Mouse (Mus musculus): ENCODE data around the gene Mospd3. TPM values are rescaled to one million over a fixed set of nuclear protein-coding genes. Genes with fewer than 3 reads are reported as not detected.

Mospd3 gene
- polyA plus RNA-seq (2015; fragmentation: Nextera tagmentation; extraction: Ambion mirVana): 27.9 and 28.7 TPM in 2 replicates

- peak within 1 kb of the TSS; percentile 80 for H3K27ac ChIP-seq
- peak within 1 kb of the TSS; percentile 87 for H3K9ac ChIP-seq
- no peaks in the 10 kb centered on the region for H3K27me3 ChIP-seq
- H3K36me3 ChIP-seq: peaks cover 32% of the 10 kb centered on the region
- ATAC-seq (ENCODE audit: low FRiP score, low read depth): peak; percentile 96
- H3K9me3 ChIP-seq: no peaks in the 10 kb centered on the region
- H3K4me3 ChIP-seq: peak within 1 kb of the TSS; percentile 76
- WGBS: under 1% methylated on average over 41 of the region's 41 CpGs
- peaks cover 31% of the 10 kb centered on the region for H3K4me1 ChIP-seq
- peak within 1 kb of the TSS; percentile 96 for H3K4me2 ChIP-seq (replicated peaks)
Measured at GRCm38 (mm10) chr5:137600619-137601364, at the start of gene Mospd3. Gene Mospd3, minus strand, starts transcription at chr5:137601058.

DNA sequence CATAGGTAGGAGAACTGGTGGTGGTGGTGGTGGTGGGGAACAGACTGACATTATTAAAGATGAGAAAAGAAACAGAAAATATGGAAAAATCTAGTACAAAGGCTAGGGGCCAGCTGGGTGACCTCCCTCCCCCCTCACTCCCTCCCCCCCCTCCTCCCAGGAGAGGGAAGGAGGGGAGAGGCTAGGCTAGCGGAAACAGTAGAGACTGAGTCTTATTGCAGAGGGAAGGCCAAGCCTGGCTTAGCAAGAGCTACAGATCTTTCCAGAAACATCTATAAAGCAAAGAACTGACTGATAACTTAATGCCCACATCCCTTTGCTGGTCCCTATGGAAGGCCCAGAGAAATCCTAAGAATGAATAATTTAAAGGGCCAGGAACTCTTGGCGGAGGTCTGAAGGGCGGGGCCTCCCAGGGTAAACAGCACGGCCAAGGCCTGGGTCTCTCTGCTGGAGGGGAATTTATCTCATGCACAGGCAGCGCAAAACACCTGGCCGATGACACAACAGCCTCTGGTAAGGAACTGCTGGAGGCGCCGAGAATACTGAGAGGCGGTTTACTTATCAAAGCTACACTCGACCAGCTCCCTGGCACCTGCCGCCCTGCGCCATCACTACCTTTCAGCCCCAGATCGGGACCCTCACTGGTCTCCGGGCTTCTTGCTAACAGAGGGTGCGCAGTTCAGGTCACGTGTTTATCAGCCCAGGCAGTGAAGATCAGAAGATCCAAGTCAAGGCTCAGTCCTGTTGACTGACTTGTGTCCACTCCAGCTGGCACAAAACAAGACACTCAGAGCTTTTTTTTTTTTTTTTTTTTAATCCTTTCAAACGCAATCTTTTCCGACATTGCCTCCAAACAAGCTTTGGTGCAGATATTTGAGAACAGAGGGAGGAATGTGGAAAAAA lies 49.1 kb upstream of the Mospd3 start:
- peaks cover 28% of the 10 kb centered on the region for H3K36me3 ChIP-seq
- 0 out of 2 replicates have a peak overlapping the region, but pooled peaks have one; percentile 19 for H3K9ac ChIP-seq
- no peak for ATAC-seq (ENCODE audit: low FRiP score, low read depth)
- H3K4me2 ChIP-seq (replicated peaks): peak overlapping the region; percentile 7; the same call in 1 of the 2 replicates
- H3K27ac ChIP-seq: peak overlapping the region; percentile 29; the same call in 1 of the 2 replicates
- 19% methylated on average over 18 of the region's 18 CpGs for WGBS
- no peaks in the 10 kb centered on the region for H3K9me3 ChIP-seq
- H3K4me1 ChIP-seq: peaks cover 49% of the 10 kb centered on the region
- H3K27me3 ChIP-seq: peaks cover 17% of the 10 kb centered on the region
- no peak overlapping the region for H3K4me3 ChIP-seq

DNA sequence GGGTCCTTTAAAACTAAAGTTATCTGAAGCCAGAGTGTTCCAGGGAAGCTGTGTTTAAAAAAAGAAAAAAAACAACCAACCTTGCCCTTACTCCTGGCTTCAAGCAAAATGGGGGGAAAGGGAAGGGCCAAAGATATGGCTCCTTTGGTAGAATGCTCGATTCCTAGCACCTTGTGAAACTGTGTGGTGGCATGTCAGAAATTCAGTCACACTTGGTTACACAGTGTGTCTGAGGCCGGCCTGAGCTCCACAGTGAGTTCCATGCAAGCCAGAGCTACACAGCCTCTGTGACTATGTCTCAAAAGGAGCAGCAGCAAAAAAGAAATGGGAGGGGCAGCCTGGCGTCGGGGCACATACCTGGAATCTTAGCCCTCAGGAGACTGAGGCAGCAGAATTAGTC lies 48.4 kb upstream of the Mospd3 start:
- H3K4me1 ChIP-seq: peaks cover 50% of the 10 kb centered on the region
- H3K27ac ChIP-seq: peak overlapping the region; percentile 29; the same call in 1 of the 2 replicates
- peaks cover 25% of the 10 kb centered on the region for H3K36me3 ChIP-seq
- no peak for ATAC-seq (ENCODE audit: low FRiP score, low read depth)
- no peak overlapping the region for H3K4me3 ChIP-seq
- 26% methylated on average over 4 of the region's 4 CpGs for WGBS
- no peak overlapping the region for H3K4me2 ChIP-seq (replicated peaks)
- H3K27me3 ChIP-seq: peaks cover 24% of the 10 kb centered on the region
- no peaks in the 10 kb centered on the region for H3K9me3 ChIP-seq
- H3K9ac ChIP-seq: 0 out of 2 replicates have a peak overlapping the region, but pooled peaks have one; percentile 19

GRCm38 (mm10) chr5:137647827-137648601 lies 47.2 kb upstream of the Mospd3 start:
- Histone ChIP-seq H3K4me3 (no peak overlapping the region), H3K4me2 (replicated peaks) (0 out of 2 replicates have a peak overlapping the region, but pooled peaks have one; percentile 16), H3K9me3 (no peaks in the 10 kb centered on the region), H3K27ac (peak overlapping the region; percentile 58), H3K9ac (peak overlapping the region; percentile 25; the same call in 1 of the 2 replicates), H3K4me1 (peaks cover 50% of the 10 kb centered on the region), H3K27me3 (peaks cover 36% of the 10 kb centered on the region), H3K36me3 (peaks cover 15% of the 10 kb centered on the region)
- peak; percentile 59 for ATAC-seq (ENCODE audit: low FRiP score, low read depth)
- WGBS: 14% methylated on average over 9 of the region's 9 CpGs

DNA sequence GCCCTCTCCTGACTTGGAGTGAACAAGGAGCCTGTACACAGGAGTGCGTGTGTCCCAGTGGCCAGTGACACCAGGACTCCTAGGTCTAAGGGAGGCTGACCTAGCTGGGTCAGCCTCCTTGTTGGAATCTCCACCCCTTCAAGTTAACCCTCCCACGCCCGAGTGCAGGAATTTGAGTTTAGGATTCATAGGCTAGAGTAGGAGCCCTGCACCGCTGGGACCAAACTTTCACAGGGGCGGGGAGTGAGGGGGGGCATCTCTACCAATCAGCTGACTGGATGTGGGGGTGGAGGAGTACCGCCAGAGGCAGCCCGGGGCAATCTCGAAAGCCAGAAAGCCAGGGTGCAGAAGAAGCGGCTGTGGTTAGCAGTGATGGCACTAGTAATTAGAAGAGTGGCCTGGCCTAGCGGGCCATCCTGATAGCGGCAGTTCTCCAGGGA lies 44.8 kb upstream of the Mospd3 start, which contains the start of gene Irs3:
Gene Irs3, minus strand, starts transcription at position 63 of the 440 bp plus-strand sequence.
- Histone ChIP-seq H3K4me2 (replicated peaks) (peak within 1 kb of the TSS; percentile 58), H3K4me1 (peaks cover 50% of the 10 kb centered on the region), H3K27me3 (peaks cover 37% of the 10 kb centered on the region), H3K36me3 (peaks cover 22% of the 10 kb centered on the region), H3K4me3 (peak within 1 kb of the TSS; percentile 34), H3K27ac (no peak within 1 kb of the TSS), H3K9ac (peak within 1 kb of the TSS; percentile 20), H3K9me3 (no peaks in the 10 kb centered on the region)
- 14% methylated on average over 11 of the region's 11 CpGs for WGBS
- no peak for ATAC-seq (ENCODE audit: low FRiP score, low read depth)

- no peak overlapping the region for H3K27ac ChIP-seq
- ATAC-seq (ENCODE audit: low FRiP score, low read depth): no peak
- H3K4me1 ChIP-seq: peaks cover 46% of the 10 kb centered on the region
Measured at GRCm38 (mm10) chr5:137645091-137645651, 44.3 kb upstream of the Mospd3 start.

DNA sequence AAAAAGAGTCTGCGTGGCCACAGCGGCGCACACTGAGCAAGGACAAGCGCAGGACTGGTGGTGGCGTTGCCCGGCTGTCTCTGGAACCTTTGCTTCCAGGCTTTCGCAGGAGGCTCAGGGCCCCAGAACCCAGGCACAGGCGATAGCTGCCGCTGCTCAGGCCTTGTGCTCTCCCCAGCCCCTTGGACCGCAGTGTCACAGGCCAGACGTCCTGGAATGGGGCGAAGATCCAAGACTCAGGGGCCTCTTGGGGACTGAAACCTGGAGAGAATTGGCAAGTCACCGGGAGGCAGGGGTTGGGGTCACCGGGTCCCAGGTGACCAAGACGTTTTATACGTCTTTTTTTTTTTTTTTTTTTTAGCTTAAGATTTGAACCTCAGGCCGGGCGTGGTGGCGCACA lies 43.6 kb upstream of the Mospd3 start:
- Histone ChIP-seq H3K36me3 (peaks cover 34% of the 10 kb centered on the region), H3K4me1 (peaks cover 40% of the 10 kb centered on the region), H3K27ac (no peak overlapping the region), H3K4me3 (no peak overlapping the region), H3K27me3 (peaks cover 37% of the 10 kb centered on the region), H3K9ac (no peak overlapping the region), H3K4me2 (replicated peaks) (no peak overlapping the region), H3K9me3 (no peaks in the 10 kb centered on the region)
- WGBS: 37% methylated on average over 19 of the region's 19 CpGs
- no peak for ATAC-seq (ENCODE audit: low FRiP score, low read depth)

More at GRCm38 (mm10) chr5:137645091-137645651, 44.3 kb upstream of the Mospd3 start:
- WGBS: 2% methylated on average over 44 of the region's 44 CpGs
- Histone ChIP-seq H3K27me3 (peaks cover 37% of the 10 kb centered on the region), H3K9ac (peak overlapping the region; percentile 20), H3K4me3 (peak overlapping the region; percentile 34), H3K36me3 (peaks cover 27% of the 10 kb centered on the region), H3K9me3 (no peaks in the 10 kb centered on the region), H3K4me2 (replicated peaks) (peak overlapping the region; percentile 58)

DNA sequence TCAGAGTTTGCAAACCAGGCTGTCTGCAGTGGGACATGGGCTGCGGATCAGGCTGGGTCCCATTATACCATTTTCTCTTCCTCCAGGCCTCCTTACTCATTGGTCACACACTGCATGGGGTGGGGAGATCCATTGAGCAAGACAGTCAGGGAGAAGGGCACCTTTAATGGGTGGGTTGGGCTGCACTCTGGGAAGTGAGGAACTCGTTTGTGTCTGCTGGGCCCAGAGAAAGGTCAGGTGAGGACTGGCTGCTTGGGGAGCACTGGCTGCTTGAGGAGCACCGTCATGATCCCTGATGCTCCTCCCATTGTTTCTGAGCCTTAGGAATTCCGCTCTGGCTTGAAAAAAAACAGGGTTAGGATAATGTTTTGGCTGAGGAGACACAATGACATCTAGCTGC lies 42.0 kb upstream of the Mospd3 start:
- 56% methylated on average over 4 of the region's 4 CpGs for WGBS

DNA sequence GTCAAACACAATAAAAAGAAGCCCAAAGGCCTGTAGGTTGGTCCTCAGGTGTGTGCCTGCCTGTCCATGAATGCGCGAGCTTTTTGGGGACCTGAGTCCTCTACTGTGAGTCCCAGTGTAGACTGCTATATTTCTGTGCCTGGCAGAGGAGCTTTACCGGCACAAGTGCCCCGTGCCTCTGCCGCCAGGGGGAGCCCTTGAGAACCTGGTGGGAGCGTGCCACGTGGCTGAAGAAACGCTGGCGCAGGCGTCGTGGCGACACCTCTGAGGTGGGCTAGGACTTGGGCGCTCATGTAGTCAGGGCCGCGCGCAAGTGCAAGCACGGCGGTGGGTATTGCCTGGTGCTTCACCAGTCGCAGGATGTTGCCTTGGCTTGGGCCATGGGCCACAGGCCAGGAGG lies 40.2 kb upstream of the Mospd3 start, which contains the start of gene Sap25:
Gene Sap25, plus strand, starts transcription at position 281 of the 400 bp plus-strand sequence.
- H3K4me2 ChIP-seq (replicated peaks): no peak within 1 kb of the TSS
- no peak within 1 kb of the TSS for H3K4me3 ChIP-seq
- no peaks in the 10 kb centered on the region for H3K9me3 ChIP-seq
- peaks cover 68% of the 10 kb centered on the region for H3K36me3 ChIP-seq
- ATAC-seq (ENCODE audit: low FRiP score, low read depth): no peak
- peaks cover 13% of the 10 kb centered on the region for H3K4me1 ChIP-seq
- WGBS: 85% methylated on average over 19 of the region's 19 CpGs
- H3K27me3 ChIP-seq: peaks cover 31% of the 10 kb centered on the region
- H3K27ac ChIP-seq: no peak within 1 kb of the TSS
- H3K9ac ChIP-seq: no peak within 1 kb of the TSS

More for the DNA sequence above, 42.0 kb upstream of the Mospd3 start:
- Histone ChIP-seq H3K4me1 (peaks cover 24% of the 10 kb centered on the region), H3K4me3 (no peak overlapping the region), H3K36me3 (peaks cover 50% of the 10 kb centered on the region), H3K27ac (no peak overlapping the region), H3K9me3 (no peaks in the 10 kb centered on the region), H3K27me3 (peaks cover 37% of the 10 kb centered on the region), H3K4me2 (replicated peaks) (no peak overlapping the region), H3K9ac (no peak overlapping the region; the same call in 1 of the 2 replicates)
- no peak for ATAC-seq (ENCODE audit: low FRiP score, low read depth)

DNA sequence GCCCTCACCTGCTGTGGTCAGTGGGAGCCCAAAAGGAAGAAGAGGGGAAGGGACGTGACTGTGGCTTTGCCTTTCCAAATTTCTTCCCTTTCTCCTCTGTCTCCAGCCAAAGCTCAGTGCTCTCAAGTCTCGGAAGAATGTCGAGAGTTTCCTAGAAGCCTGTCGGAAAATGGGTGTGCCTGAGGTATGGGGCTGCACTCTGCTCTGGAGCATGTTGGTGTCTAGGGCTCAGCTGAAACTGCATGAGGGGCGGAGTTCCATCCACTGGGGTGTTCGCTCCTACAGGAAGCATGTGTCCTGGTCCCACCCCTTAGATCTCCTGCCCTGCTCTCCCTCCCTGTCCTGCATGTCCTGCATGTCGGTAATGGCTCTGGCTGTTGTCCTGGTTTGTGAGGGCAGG lies 38.6 kb upstream of the Mospd3 start:
- 71% methylated on average over 7 of the region's 7 CpGs for WGBS
- Histone ChIP-seq H3K27ac (no peak overlapping the region), H3K4me3 (no peak overlapping the region), H3K4me2 (replicated peaks) (no peak overlapping the region), H3K36me3 (peaks cover 84% of the 10 kb centered on the region), H3K9ac (no peak overlapping the region), H3K4me1 (no peaks in the 10 kb centered on the region; the same call in 1 of the 2 replicates), H3K27me3 (peaks cover 15% of the 10 kb centered on the region), H3K9me3 (no peaks in the 10 kb centered on the region)
- ATAC-seq (ENCODE audit: low FRiP score, low read depth): no peak

All from limb, embryonic 13.5 days (tissue).